Mouse (Mus musculus): Measurements from ENCODE around the gene Tfpi. TPM values are rescaled to one million over a fixed set of nuclear protein-coding genes. Genes with fewer than 3 reads are reported as not detected.
A peak's percentile ranks its signal among the peaks of the same experiment; 100 is the strongest.
"Not testable (repeated sequence)": the region's sequence is repeated elsewhere in the genome, so short reads cannot be mapped to it uniquely, and the experiment has no call there.

Gene Tfpi
- 1 to 10 TPM; 3.6 TPM for total RNA-seq (2021)
- long read RNA-seq, experiment 1, partial matches to known transcripts: 0 of 2 reads
- long read RNA-seq, experiment 1, other reads (novel, unspliced or antisense): 2 of 2 reads
- long read RNA-seq, experiment 2, partial matches to known transcripts: 0 of 4 reads
- long read RNA-seq, experiment 2, other reads (novel, unspliced or antisense): 1 of 4 reads

DNA sequence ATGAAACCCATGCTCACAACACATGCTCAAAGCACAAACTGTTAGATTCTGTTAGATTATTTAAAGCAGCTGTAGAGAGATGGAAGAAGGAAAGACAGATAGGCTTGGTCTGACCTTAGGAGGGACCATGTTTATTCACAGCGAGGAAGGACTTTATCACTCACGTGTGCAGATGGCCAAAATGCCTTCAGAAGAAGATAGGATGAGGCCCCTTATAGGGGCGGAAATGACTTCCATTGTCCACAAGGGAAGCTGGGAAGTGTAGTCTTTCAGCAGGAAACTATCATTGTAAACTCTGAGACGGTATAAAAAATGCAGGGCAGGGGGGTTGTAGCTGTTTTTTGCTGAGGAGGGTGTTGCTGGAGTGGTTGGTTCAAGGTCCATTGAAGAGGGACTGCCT is at the start of gene Tfpi:
Gene Tfpi (minus strand): TSS at position 199 of the 400 bp plus-strand sequence.
- H3K4me3 ChIP-seq: peak within 1 kb of the TSS; percentile 34
- no peak for TF ChIP-seq CTCF (conservative IDR thresholded peaks at IDR 0.05)
- H3K27ac ChIP-seq: no peak within 1 kb of the TSS
- no peak for DNase-seq (ENCODE audit: low spot score in 2 of 2)

- Histone ChIP-seq H3K4me3 (no peak overlapping the region), H3K27ac (no peak overlapping the region)
- no peak for DNase-seq (ENCODE audit: low spot score in 2 of 2)
- no peak for TF ChIP-seq CTCF (conservative IDR thresholded peaks at IDR 0.05)
These were observed 49.6 kb upstream of the Tfpi start for GRCm38 (mm10) chr2:84526221-84526620.

- no peak overlapping the region for H3K4me3 ChIP-seq
- no peak overlapping the region for H3K27ac ChIP-seq
- DNase-seq (ENCODE audit: low spot score in 2 of 2): no peak
- TF ChIP-seq CTCF (conservative IDR thresholded peaks at IDR 0.05): no peak
These were observed 49.2 kb upstream of the Tfpi start for GRCm38 (mm10) chr2:84525806-84526205.

- no peak overlapping the region for H3K4me3 ChIP-seq
- H3K27ac ChIP-seq: no peak overlapping the region
- TF ChIP-seq CTCF (conservative IDR thresholded peaks at IDR 0.05): no peak
- DNase-seq (ENCODE audit: low spot score in 2 of 2): no peak
These were observed 48.5 kb upstream of the Tfpi start for GRCm38 (mm10) chr2:84525047-84525446.

DNA sequence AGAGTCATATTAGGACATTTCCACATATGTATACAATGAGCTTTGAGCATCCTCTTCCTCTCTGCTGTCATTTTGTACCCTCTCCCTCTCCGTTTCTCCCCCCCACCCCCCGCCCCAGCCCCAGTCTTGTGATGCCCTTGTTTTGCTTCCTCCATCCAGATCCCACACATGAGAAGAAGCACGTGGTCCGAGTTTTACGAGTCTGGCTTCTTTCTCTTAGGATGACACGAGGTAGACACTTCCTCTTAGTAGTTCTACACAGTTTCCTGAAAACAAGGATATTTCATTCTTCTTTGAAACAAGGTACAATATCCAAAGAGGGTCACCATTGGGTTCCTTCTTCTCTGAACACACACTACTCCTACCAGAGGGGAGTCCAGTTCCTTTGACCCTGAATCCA is 47.4 kb upstream of the Tfpi start:
- DNase-seq (ENCODE audit: low spot score in 2 of 2): no peak
- Histone ChIP-seq H3K27ac (no peak overlapping the region), H3K4me3 (no peak overlapping the region)
- no peak for TF ChIP-seq CTCF (conservative IDR thresholded peaks at IDR 0.05)

- Histone ChIP-seq H3K4me3 (no peak overlapping the region), H3K27ac (no peak overlapping the region)
- TF ChIP-seq CTCF (conservative IDR thresholded peaks at IDR 0.05): no peak
- no peak for DNase-seq (ENCODE audit: low spot score in 2 of 2)
These were observed 46.7 kb upstream of the Tfpi start for GRCm38 (mm10) chr2:84523103-84523865.

GRCm38 (mm10) chr2:84519514-84520067 is 43.0 kb upstream of the Tfpi start:
- no peak for TF ChIP-seq CTCF (conservative IDR thresholded peaks at IDR 0.05)
- DNase-seq (ENCODE audit: low spot score in 2 of 2): no peak
- Histone ChIP-seq H3K4me3 (no peak overlapping the region), H3K27ac (no peak overlapping the region)

GRCm38 (mm10) chr2:84518767-84519166 is 42.2 kb upstream of the Tfpi start:
- no peak overlapping the region for H3K4me3 ChIP-seq
- H3K27ac ChIP-seq: peak overlapping the region; percentile 15; the same call in 1 of the 2 replicates
- no peak for DNase-seq (ENCODE audit: low spot score in 2 of 2)
- no peak for TF ChIP-seq CTCF (conservative IDR thresholded peaks at IDR 0.05)

- no peak for DNase-seq (ENCODE audit: low spot score in 2 of 2)
- H3K27ac ChIP-seq: no peak overlapping the region
- H3K4me3 ChIP-seq: no peak overlapping the region
- no peak for TF ChIP-seq CTCF (conservative IDR thresholded peaks at IDR 0.05)
These were observed 36.7 kb upstream of the Tfpi start for GRCm38 (mm10) chr2:84513281-84513680.

DNA sequence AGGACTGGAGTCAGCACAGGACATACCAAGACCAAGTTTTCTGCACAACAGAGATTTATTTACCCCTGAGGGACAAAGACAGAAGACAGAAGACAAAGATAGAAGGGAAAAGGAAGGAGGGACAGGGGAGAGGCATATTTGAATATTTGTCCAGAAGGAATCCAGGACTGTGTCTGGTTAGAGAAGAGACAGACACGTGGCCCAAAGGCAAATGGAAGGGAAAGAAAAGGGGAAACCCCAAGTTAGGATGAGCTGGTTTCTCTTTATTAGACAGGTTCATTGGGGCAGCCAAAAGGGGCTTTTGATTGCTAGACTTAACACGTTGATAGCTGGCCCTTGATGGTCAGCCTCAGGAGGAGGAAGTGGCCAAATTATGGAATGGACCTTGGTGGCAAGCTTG is 34.9 kb upstream of the Tfpi start:
- Histone ChIP-seq H3K27ac (no peak overlapping the region; the same call in 1 of the 2 replicates), H3K4me3 (no peak overlapping the region)
- no peak for DNase-seq (ENCODE audit: low spot score in 2 of 2)
- no peak for TF ChIP-seq CTCF (conservative IDR thresholded peaks at IDR 0.05)

- H3K27ac ChIP-seq: no peak overlapping the region; the same call in 1 of the 2 replicates
- DNase-seq (ENCODE audit: low spot score in 2 of 2): peak; percentile 10 to 16
- no peak for TF ChIP-seq CTCF (conservative IDR thresholded peaks at IDR 0.05)
- H3K4me3 ChIP-seq: no peak overlapping the region
These were observed 34.5 kb upstream of the Tfpi start for GRCm38 (mm10) chr2:84511036-84511435.

- TF ChIP-seq CTCF (conservative IDR thresholded peaks at IDR 0.05): peak; percentile 11; the same call in 1 of the 2 replicates
- not testable (repeated sequence) for DNase-seq (ENCODE audit: low spot score in 2 of 2); H3K4me3 ChIP-seq; H3K27ac ChIP-seq
These were observed 28.4 kb upstream of the Tfpi start for GRCm38 (mm10) chr2:84504954-84505394.

- DNase-seq (ENCODE audit: low spot score in 2 of 2): no peak
- no peak overlapping the region for H3K27ac ChIP-seq
- H3K4me3 ChIP-seq: no peak overlapping the region
- no peak for TF ChIP-seq CTCF (conservative IDR thresholded peaks at IDR 0.05)
These were observed 27.7 kb upstream of the Tfpi start for GRCm38 (mm10) chr2:84504285-84504684.
